ENCODE assay signal across 12 mouse cellular contexts in the genomic region with DNA sequence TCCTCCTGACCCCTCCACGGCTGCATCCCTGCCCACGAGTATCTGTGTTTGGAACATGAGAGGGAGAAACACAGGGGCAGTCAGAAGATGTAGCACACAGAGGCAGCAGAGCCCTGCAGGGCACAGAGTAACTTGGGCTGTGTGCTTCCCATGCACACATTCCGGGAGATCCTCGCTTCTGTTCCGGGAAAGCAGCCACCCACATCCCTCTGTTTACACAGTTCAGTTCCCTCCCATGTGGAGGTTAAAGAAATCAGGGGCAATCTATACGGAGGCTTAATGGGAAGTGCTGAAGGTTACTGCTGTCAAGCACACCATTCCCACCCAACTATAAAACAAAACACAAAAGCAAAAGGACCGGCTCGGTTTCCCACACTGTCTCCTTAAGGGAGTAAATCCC.
DNase-seq lines count a peak whose midpoint lies in the region; ATAC-seq lines count a peak whose summit lies in the region.
"Had no signal": no experiment of that assay in that cellular context is flagged by ENCODE, and none has a peak within 500 bp of the region (broad histone marks: within the 10 kb centered on the region; RNA-seq: fewer than 3 reads in every experiment).

No protein-coding gene starts in this region.

- H3K27ac ChIP-seq in forebrain, embryonic 10.5 days = peak overlapping the region; percentile 44; the same call in 1 of the 2 replicates
- H3K27ac ChIP-seq in forebrain, embryonic 11.5 days (ENCODE audit: low read depth, low read length) = no peak overlapping the region
- H3K27ac ChIP-seq in kidney, embryonic 14.5 days (ENCODE audit: low read depth, low read length) = no peak overlapping the region
- H3K27ac ChIP-seq in neural tube, embryonic 13.5 days (replicated peaks) = peak overlapping the region; percentile 54
- no peak overlapping the region for H3K27ac ChIP-seq in neural tube, embryonic 15.5 days (replicated peaks)
- H3K27ac ChIP-seq: hindbrain, embryonic 12.5 days; limb, embryonic 10.5 days had no signal

- no peak for DNase-seq in forebrain, embryonic 10.5 days (ENCODE audit: extremely low spot score, low spot score)
- no peak for DNase-seq in forebrain, embryonic 11.5 days (ENCODE audit: low spot score)
- DNase-seq in kidney, adult 9 months = no peak
- no peak for DNase-seq in ovary, postnatal 10 days (ENCODE audit: low spot score)
- DNase-seq in embryo, embryonic 11 days = no peak

- no peaks in the 10 kb centered on the region for H3K36me3 ChIP-seq in forebrain, embryonic 10.5 days (replicated peaks)
- no peaks in the 10 kb centered on the region for H3K36me3 ChIP-seq in forebrain, embryonic 11.5 days (ENCODE audit: control insufficient read depth, insufficient read depth, low read length)
- no peaks in the 10 kb centered on the region for H3K36me3 ChIP-seq in kidney, embryonic 14.5 days (ENCODE audit: control insufficient read depth, insufficient read depth, low read length)
- H3K36me3 ChIP-seq in neural tube, embryonic 13.5 days = no peaks in the 10 kb centered on the region; the same call in 1 of the 2 replicates
- no peaks in the 10 kb centered on the region for H3K36me3 ChIP-seq in neural tube, embryonic 15.5 days
- H3K36me3 ChIP-seq: hindbrain, embryonic 12.5 days; limb, embryonic 10.5 days had no signal

- WGBS in forebrain, embryonic 10.5 days = 57% methylated on average over 8 of the region's 8 CpGs
- 40% methylated on average over 8 of the region's 8 CpGs for WGBS in forebrain, embryonic 11.5 days
- WGBS in kidney, embryonic 14.5 days = 7% methylated on average over 8 of the region's 8 CpGs
- 16% methylated on average over 8 of the region's 8 CpGs for WGBS in neural tube, embryonic 13.5 days
- WGBS in neural tube, embryonic 15.5 days = 21% methylated on average over 8 of the region's 8 CpGs

- no peak overlapping the region for H3K4me3 ChIP-seq in forebrain, embryonic 10.5 days
- no peak overlapping the region for H3K4me3 ChIP-seq in forebrain, embryonic 11.5 days (ENCODE audit: low read depth, low read length)
- H3K4me3 ChIP-seq in kidney, embryonic 14.5 days (ENCODE audit: low read length) = no peak overlapping the region
- no peak overlapping the region for H3K4me3 ChIP-seq in neural tube, embryonic 13.5 days
- no peak overlapping the region for H3K4me3 ChIP-seq in neural tube, embryonic 15.5 days (replicated peaks)
- H3K4me3 ChIP-seq: hindbrain, embryonic 12.5 days; limb, embryonic 10.5 days; megakaryocyte, embryonic 14.5 days had no signal

- no peaks in the 10 kb centered on the region for H3K27me3 ChIP-seq in forebrain, embryonic 10.5 days (ENCODE audit: poor library complexity, severe bottlenecking)
- H3K27me3 ChIP-seq in forebrain, embryonic 11.5 days (ENCODE audit: control insufficient read depth, insufficient read depth, low read length) = no peaks in the 10 kb centered on the region
- no peaks in the 10 kb centered on the region for H3K27me3 ChIP-seq in kidney, embryonic 14.5 days (ENCODE audit: control insufficient read depth, insufficient read depth, low read length)
- no peaks in the 10 kb centered on the region for H3K27me3 ChIP-seq in neural tube, embryonic 13.5 days
- no peaks in the 10 kb centered on the region for H3K27me3 ChIP-seq in neural tube, embryonic 15.5 days (replicated peaks)
- H3K27me3 ChIP-seq: hindbrain, embryonic 12.5 days had no signal

- no peaks in the 10 kb centered on the region for H3K9me3 ChIP-seq in forebrain, embryonic 10.5 days
- no peaks in the 10 kb centered on the region for H3K9me3 ChIP-seq in forebrain, embryonic 11.5 days (ENCODE audit: control insufficient read depth, low read length)
- no peaks in the 10 kb centered on the region for H3K9me3 ChIP-seq in kidney, embryonic 14.5 days (ENCODE audit: control insufficient read depth, low read length)
- no peaks in the 10 kb centered on the region for H3K9me3 ChIP-seq in neural tube, embryonic 13.5 days
- H3K9me3 ChIP-seq in neural tube, embryonic 15.5 days (replicated peaks) = no peaks in the 10 kb centered on the region
- H3K9me3 ChIP-seq: hindbrain, embryonic 12.5 days; limb, embryonic 10.5 days; megakaryocyte, embryonic 14.5 days had no signal

- H3K9ac ChIP-seq in forebrain, embryonic 11.5 days (ENCODE audit: low read length) = no peak overlapping the region
- no peak overlapping the region for H3K9ac ChIP-seq in kidney, embryonic 14.5 days (ENCODE audit: low read depth, low read length)
- peak overlapping the region; percentile 27; the same call in 1 of the 2 replicates for H3K9ac ChIP-seq in neural tube, embryonic 13.5 days
- H3K9ac ChIP-seq in neural tube, embryonic 15.5 days (replicated peaks) = no peak overlapping the region
- H3K9ac ChIP-seq: hindbrain, embryonic 12.5 days had no signal

- no peak for ATAC-seq in forebrain, embryonic 11.5 days (replicated peaks; ENCODE audit: low FRiP score)
- ATAC-seq in kidney, embryonic 14.5 days (ENCODE audit: low FRiP score, low TSS enrichment) = peak; percentile 87
- ATAC-seq in neural tube, embryonic 13.5 days (ENCODE audit: low read depth) = no peak
- ATAC-seq in neural tube, embryonic 15.5 days (ENCODE audit: low FRiP score) = no peak
- ATAC-seq: activated CD4-positive, CD25-positive, alpha-beta regulatory T cell, adult 4 months had no signal

- H3K4me1 ChIP-seq in forebrain, embryonic 10.5 days = peaks cover 36% of the 10 kb centered on the region
- H3K4me1 ChIP-seq in forebrain, embryonic 11.5 days (replicated peaks; ENCODE audit: control insufficient read depth, insufficient read depth, low read length) = peaks cover 3% of the 10 kb centered on the region
- 0 out of 2 replicates have a peak, but pooled peaks cover 6% of the 10 kb centered on the region for H3K4me1 ChIP-seq in kidney, embryonic 14.5 days (ENCODE audit: control insufficient read depth, insufficient read depth, low read length)
- peaks cover 40% of the 10 kb centered on the region for H3K4me1 ChIP-seq in neural tube, embryonic 13.5 days (replicated peaks)
- H3K4me1 ChIP-seq in neural tube, embryonic 15.5 days = peaks cover 22% of the 10 kb centered on the region; the same call in 1 of the 2 replicates

- no peak overlapping the region for H3K4me2 ChIP-seq in forebrain, embryonic 11.5 days (ENCODE audit: low read depth, low read length, severe bottlenecking)
- H3K4me2 ChIP-seq in kidney, embryonic 14.5 days (replicated peaks; ENCODE audit: low read depth, low read length) = no peak overlapping the region
- no peak overlapping the region for H3K4me2 ChIP-seq in neural tube, embryonic 13.5 days
- no peak overlapping the region for H3K4me2 ChIP-seq in neural tube, embryonic 15.5 days
- H3K4me2 ChIP-seq: hindbrain, embryonic 12.5 days had no signal

Comparison
In these comparisons a context has a peak if more than half of its experiments do, and no peak if none do; other contexts are left out.
1. H3K27ac ChIP-seq: peak in forebrain, embryonic 10.5 days (single experiment) and neural tube, embryonic 13.5 days (single experiment); none in forebrain, embryonic 11.5 days (single experiment), kidney, embryonic 14.5 days (single experiment) and neural tube, embryonic 15.5 days (single experiment).